Mouse (Mus musculus) embryonic fibroblast, embryonic 13.5 days (primary cell): ENCODE results near the gene Il7r.

Experiments used
- CTCF ChIP-seq: IDR thresholded peaks from 2 replicates; pipeline ENCODE4 v1.5.1; 2011; ENCODE audit warnings: mild to moderate bottlenecking, control low read depth, low read length, moderate library complexity, borderline replicate concordance; ENCODE audit not compliant: insufficient read depth
- POLR2A ChIP-seq: IDR thresholded peaks from 2 replicates; pipeline ENCODE4 v1.6.1; 2011; ENCODE audit warnings: low read depth, mild to moderate bottlenecking, control low read depth, low read length, moderate library complexity

GRCm38 (mm10) chr15:9471053-9471685, 58.8 kb downstream of the Il7r start:
- TF ChIP-seq CTCF (no peak), POLR2A (no peak)
